Mouse (Mus musculus) hindbrain, embryonic 10.5 days (tissue): ENCODE measurements around the gene BC004004. TPM values are rescaled to one million over a fixed set of nuclear protein-coding genes. Genes with fewer than 3 reads are reported as not detected.
"Not testable (repeated sequence)": the region's sequence is repeated elsewhere in the genome, so short reads cannot be mapped to it uniquely, and the experiment has no call there.

Experiments used
- DNase-seq: peaks from one replicate; pipeline ENCODE4 v3.0.0-alpha.2; 2017; ENCODE audit warnings: low spot score
- H3K27ac ChIP-seq: fragments of 300-500 bp; sonication (generic); 2 replicates; pipeline ENCODE4 v1.5.1; 2016; ENCODE audit warnings: mild to moderate bottlenecking, moderate library complexity
- H3K27me3 ChIP-seq: fragments of 300-500 bp; sonication (generic); 2 replicates; pipeline ENCODE4 v1.6.1; 2016; ENCODE audit warnings: mild to moderate bottlenecking; ENCODE audit not compliant: poor library complexity, insufficient read depth, severe bottlenecking
- H3K36me3 ChIP-seq: fragments of 300-500 bp; sonication (generic); 2 replicates; pipeline ENCODE4 v1.6.1; 2016; ENCODE audit warnings: mild to moderate bottlenecking, moderate library complexity
- H3K4me1 ChIP-seq: fragments of 300-500 bp; sonication (generic); replicated peaks from 2 replicates; pipeline ENCODE4 v1.6.1; 2016; ENCODE audit warnings: mild to moderate bottlenecking
- H3K4me3 ChIP-seq: fragments of 300-500 bp; sonication (generic); 2 replicates; pipeline ENCODE4 v1.5.1; 2016; ENCODE audit warnings: mild to moderate bottlenecking, moderate library complexity
- H3K9me3 ChIP-seq: fragments of 300-500 bp; sonication (generic); 2 replicates; pipeline ENCODE4 v1.6.1; 2016; ENCODE audit warnings: mild to moderate bottlenecking, moderate library complexity
- WGBS: fragments of 180-500 bp; shearing (Covaris S2); methylation state at CpG from one replicate; pipeline ENCODE4 v1.1.7; 2016; 5-methylcytosine and 5-hydroxymethylcytosine counted together
- polyA plus RNA-seq: library from polyadenylated mRNA; unstranded; fragments of >200 nt; fragmentation: Nextera tagmentation; extraction: Ambion mirVana; gene quantifications from 2 replicates; pipeline ENCODE4 v1.2.1, GENCODE M21; 2016

Gene BC004004
- polyA plus RNA-seq, result 58.7 and 68.6 TPM in 2 replicates

DNA sequence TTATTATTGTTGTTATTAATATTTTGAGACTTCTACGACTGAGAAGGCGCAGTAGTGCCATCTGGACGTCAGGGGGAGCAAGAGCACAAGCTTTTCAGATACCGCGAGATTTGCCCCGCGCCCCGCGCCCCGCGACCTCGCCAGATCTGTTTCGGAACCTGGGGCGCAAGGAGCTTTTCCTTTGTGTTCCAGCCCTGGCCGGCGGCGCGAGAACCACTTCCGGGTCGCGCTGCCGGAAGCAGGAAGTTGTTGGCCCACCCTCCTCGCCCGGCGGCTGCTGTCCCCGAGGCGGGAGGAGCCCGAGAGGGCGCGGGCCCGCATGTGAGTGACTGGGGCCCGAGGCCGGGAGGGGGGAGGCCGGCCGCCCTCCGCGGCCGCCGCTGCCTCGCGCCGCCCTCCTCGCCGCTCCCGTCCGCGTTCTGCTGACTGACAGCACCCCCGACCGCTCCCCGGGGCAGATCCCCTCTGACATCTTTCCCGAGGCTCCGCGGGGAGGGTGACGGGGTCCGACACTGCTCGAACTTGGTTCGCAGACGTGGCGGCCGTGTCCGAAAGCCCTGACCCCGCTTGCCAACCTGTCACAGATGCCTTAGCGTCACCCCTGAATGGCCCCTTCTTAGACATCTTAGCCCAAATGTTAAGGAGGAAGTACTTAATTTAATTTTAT, at the start of gene BC004004:
Gene BC004004 (plus strand): TSS at position 107 of the 667 bp plus-strand sequence.
- H3K27ac ChIP-seq, result peak within 1 kb of the TSS; percentile 96
- no peaks in the 10 kb centered on the region for H3K9me3 ChIP-seq
- no peaks in the 10 kb centered on the region for H3K36me3 ChIP-seq
- peak within 1 kb of the TSS; percentile 83 for H3K4me3 ChIP-seq
- peaks cover 23% of the 10 kb centered on the region for H3K4me1 ChIP-seq
- under 1% methylated on average over 63 of the region's 63 CpGs for WGBS
- peak; percentile 97 for DNase-seq
- no peaks in the 10 kb centered on the region for H3K27me3 ChIP-seq

DNA sequence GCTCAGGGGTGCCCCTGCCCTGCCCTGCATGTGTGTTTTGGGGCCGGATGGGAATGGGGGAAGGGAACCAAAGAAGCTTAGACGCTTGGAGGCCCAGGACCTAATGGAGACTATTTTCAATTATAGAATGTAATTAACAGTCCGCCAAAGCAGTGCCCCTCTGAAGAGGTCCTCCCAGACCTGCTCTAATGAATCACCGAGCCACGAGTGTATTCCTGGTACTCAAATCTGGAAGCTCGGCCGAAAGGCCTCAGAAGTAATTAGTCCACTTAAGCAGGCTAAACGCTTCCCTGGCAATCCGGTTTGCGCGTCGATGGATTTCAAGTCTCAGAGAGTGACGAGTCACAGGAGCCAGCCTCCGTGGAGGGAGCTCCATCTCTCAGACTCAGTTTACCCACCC, 48.0 kb upstream of the BC004004 start:
- Histone ChIP-seq H3K27me3 (peaks cover 11% of the 10 kb centered on the region; the same call in 1 of the 2 replicates), H3K27ac (0 out of 2 replicates have a peak overlapping the region, but pooled peaks have one; percentile 20), H3K4me1 (peaks cover 32% of the 10 kb centered on the region), H3K9me3 (no peaks in the 10 kb centered on the region), H3K36me3 (no peaks in the 10 kb centered on the region), H3K4me3 (no peak overlapping the region)
- 83% methylated on average over 14 of the region's 14 CpGs for WGBS
- DNase-seq, result no peak

DNA sequence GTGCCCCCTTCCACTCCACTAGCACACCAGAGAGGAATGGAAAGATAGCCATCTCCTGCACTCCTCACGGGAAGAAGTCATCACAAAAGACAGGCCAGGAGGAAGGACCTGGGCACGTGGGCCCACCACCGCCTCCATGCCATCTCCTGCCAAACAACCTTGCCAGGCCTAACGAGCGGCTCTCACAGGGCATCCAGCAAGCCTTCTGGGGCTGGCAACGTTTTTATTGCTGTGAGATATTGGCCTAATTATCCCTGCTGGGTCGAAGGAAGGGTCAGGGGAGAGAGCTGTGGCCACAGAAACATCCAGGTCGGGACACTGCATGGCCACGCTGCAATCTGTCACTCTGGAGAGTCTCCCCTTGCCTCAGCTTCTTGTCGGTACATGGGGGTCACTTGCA, 37.5 kb upstream of the BC004004 start:
- WGBS, result 89% methylated on average over 10 of the region's 10 CpGs
- Histone ChIP-seq H3K4me1 (peaks cover 18% of the 10 kb centered on the region; the same call in 1 of the 2 replicates), H3K27ac (no peak overlapping the region), H3K27me3 (peaks cover 13% of the 10 kb centered on the region), H3K36me3 (no peaks in the 10 kb centered on the region), H3K4me3 (no peak overlapping the region), H3K9me3 (no peaks in the 10 kb centered on the region)
- no peak for DNase-seq

DNA sequence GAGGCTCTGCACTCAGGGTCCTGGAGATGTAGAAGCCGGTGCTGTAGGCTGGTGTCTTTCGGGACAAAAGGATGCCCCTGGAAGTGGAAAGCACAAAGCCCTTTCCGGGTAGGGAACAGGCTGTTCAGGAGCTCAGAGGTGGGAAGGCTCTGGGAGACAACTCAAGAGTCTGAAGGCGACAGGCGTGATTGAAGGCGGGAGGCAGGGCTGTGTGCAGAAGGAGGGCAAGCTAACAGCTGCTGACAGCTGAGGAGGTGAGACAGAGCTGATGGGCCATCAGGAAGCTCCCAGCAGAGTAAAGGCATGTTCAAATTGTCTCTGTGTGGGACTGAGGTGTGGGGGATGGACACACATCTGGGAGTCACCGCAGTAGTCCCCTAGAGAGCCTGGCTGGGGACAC, 32.5 kb upstream of the BC004004 start:
- DNase-seq, result no peak
- peaks cover 60% of the 10 kb centered on the region for H3K27me3 ChIP-seq
- H3K4me3 ChIP-seq, result no peak overlapping the region
- no peaks in the 10 kb centered on the region for H3K9me3 ChIP-seq
- 62% methylated on average over 7 of the region's 7 CpGs for WGBS
- H3K36me3 ChIP-seq, result no peaks in the 10 kb centered on the region
- peaks cover 42% of the 10 kb centered on the region for H3K4me1 ChIP-seq
- no peak overlapping the region for H3K27ac ChIP-seq

DNA sequence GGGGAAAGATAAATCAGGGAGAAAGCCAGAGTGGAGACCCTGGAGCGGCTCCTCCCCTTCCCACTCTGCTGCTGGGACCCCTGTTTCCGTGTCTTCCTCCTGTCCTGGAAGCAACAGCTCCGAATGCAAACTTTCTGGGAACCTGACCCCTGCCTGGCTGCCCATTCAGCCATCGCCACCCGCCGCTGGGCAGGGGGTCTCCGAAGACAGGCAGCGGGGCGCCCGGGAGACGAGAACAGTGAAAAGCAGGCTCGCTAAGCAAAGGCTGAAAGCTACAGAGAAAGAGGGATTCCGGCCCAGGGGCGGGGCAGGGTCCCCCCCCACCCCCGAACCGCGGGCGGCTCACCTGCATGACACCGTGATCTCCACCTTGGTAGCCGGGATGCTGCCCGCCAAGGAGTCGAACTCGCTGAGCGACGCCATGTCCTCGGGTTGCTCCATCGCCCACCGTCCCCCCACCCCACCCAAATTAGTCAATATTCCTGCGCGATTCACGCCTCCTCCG, 31.3 kb upstream of the BC004004 start:
- WGBS, result under 1% methylated on average over 32 of the region's 32 CpGs
- no peaks in the 10 kb centered on the region for H3K9me3 ChIP-seq
- H3K27me3 ChIP-seq, result peaks cover 67% of the 10 kb centered on the region
- peak; percentile 38 for DNase-seq
- H3K36me3 ChIP-seq, result no peaks in the 10 kb centered on the region
- H3K4me1 ChIP-seq, result peaks cover 46% of the 10 kb centered on the region
- peak overlapping the region; percentile 82 for H3K27ac ChIP-seq
- peak overlapping the region; percentile 70 for H3K4me3 ChIP-seq

DNA sequence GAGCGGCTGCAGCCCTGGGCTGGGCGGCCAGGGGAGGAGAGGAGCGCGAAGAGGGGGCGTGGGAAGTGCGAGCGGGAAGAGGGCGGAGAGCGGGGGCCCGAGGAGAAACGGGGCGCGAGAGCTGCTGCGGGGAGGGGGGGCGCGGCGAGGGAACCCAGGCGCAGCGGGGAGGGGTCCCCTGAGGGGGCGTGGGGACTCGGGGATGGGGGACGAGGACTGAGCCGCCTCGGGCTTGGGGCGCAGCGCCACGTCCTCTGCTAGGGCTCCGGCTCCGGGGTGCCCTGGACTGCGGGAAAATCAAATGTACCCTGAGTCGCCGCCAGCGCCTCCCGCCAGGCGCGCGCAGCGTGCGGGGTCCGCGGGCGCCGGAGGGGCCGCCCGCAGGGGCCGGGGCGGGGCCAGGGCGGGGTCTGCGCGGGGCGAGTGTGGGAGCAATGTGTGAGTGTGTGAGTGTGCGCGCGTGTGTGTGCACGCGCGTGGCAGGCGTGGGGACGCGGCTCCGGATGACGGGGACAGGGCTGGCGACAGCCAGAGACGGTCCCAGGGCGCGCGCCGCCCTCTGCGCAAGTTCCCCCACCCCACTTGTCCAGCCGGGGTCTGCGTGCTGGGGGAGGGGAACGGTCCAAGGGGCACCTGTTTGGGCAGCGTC, 30.7 kb upstream of the BC004004 start, which contains the start of gene Cpne5:
Gene Cpne5 (minus strand): TSS at position 396 of the 649 bp plus-strand sequence.
- under 1% methylated on average over 72 of the region's 73 CpGs for WGBS
- peak; percentile 36 for DNase-seq
- peak within 1 kb of the TSS; percentile 82 for H3K27ac ChIP-seq
- H3K9me3 ChIP-seq, result no peaks in the 10 kb centered on the region
- peaks cover 72% of the 10 kb centered on the region for H3K27me3 ChIP-seq
- H3K4me3 ChIP-seq, result peak within 1 kb of the TSS; percentile 70
- H3K36me3 ChIP-seq, result no peaks in the 10 kb centered on the region
- H3K4me1 ChIP-seq, result peaks cover 45% of the 10 kb centered on the region

DNA sequence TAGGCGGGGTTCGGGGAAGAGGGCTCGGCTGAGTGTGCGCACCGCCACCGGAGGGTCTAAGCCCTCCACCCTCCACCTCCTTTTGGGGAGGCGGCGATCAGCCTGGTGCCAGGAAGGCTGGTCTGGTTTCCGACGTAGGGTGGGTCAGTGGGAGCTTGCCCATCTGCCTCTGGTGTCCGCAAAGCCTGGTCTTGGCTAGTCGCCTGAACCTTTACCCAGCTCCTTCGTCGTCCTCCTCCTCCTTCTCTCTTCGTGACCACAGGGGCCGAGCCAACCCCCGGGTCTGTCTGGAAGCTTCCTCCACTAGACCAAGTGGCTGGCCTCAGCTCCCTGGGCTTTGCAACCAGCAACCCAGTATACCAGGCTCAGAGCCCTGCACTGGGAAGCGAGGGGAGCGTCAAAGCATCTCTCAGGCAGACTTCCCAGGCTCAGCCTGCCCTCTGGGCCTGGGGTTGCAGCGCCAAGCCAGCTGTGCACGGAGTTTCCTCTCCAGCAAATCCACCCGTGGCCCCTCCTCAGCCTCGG, 30.1 kb upstream of the BC004004 start:
- WGBS, result 4% methylated on average over 23 of the region's 23 CpGs

DNA sequence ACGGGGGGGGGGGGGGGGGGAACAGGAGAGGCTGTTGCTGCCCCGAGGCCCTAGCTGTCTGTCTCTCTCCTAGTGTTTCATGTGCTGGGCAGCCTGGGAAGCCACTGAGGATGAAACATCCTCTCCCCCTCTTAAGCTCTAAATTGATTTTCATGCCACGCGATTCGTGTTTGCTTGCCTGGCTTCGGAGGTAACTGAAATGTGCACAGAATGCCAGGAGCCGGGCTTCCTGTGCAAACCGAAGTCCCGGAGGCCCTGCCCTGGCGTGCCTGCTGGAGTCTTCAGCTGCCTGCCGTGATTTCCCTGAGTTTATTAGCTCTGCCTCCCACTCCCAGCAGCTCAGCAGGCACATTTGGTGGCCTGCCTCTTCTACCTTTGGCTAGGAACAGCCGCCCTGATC, 23.7 kb upstream of the BC004004 start:
- WGBS, result 38% methylated on average over 12 of the region's 12 CpGs
- H3K27ac ChIP-seq, result peak overlapping the region; percentile 56
- peaks cover 43% of the 10 kb centered on the region for H3K4me1 ChIP-seq
- no peak overlapping the region for H3K4me3 ChIP-seq
- no peak for DNase-seq
- peaks cover 19% of the 10 kb centered on the region for H3K36me3 ChIP-seq
- no peaks in the 10 kb centered on the region for H3K9me3 ChIP-seq
- peaks cover 27% of the 10 kb centered on the region for H3K27me3 ChIP-seq

More for the DNA sequence above, 30.1 kb upstream of the BC004004 start:
- peaks cover 47% of the 10 kb centered on the region for H3K4me1 ChIP-seq
- peaks cover 77% of the 10 kb centered on the region for H3K27me3 ChIP-seq
- peak; percentile 27 for DNase-seq
- no peaks in the 10 kb centered on the region for H3K9me3 ChIP-seq
- H3K4me3 ChIP-seq, result peak overlapping the region; percentile 70
- H3K36me3 ChIP-seq, result no peaks in the 10 kb centered on the region
- H3K27ac ChIP-seq, result peak overlapping the region; percentile 82

DNA sequence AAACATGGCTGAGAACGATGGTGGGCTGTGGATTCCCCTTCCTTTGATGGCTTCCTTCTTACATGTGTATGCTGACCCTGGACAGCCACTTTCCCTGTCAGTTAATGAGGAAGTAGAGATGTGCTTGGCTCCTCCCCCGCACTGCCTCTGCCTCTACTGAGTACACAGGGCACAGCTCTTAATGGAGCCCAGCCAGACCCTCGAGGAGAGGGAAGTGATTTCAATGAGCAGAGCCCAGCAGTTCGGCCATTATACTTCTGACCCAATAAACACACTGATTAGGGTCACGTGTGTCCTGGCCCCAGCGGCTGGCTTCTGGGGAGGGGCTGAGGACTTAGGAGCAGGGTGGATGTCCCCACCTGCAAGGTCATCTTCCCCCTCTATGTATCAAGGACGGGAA, 22.9 kb upstream of the BC004004 start:
- peak overlapping the region; percentile 56; the same call in 1 of the 2 replicates for H3K27ac ChIP-seq
- 67% methylated on average over 7 of the region's 7 CpGs for WGBS
- peaks cover 18% of the 10 kb centered on the region for H3K27me3 ChIP-seq
- no peak for DNase-seq
- peaks cover 27% of the 10 kb centered on the region for H3K36me3 ChIP-seq
- H3K4me1 ChIP-seq, result peaks cover 43% of the 10 kb centered on the region
- no peaks in the 10 kb centered on the region for H3K9me3 ChIP-seq
- H3K4me3 ChIP-seq, result no peak overlapping the region

DNA sequence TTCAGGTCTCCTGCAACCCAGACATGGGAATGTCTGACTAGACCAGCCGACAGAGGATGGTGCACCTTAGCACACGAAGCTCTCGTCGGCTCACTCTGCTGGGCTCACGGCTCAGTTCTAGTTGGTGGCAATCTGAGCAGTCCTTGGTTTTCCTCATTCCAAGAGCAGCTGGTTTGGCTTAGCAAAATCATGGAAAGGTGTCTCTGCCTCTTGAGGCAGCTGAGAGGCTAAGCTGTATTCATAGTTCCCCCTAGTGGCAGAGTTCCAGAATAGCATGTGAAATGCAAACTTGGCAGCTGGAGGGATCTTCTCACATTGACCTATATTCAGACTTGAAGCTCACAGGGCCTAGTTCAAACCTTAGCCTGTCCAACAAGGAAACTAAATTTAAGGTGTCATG, 22.0 kb upstream of the BC004004 start:
- peak; percentile 65 for DNase-seq
- 33% methylated on average over 5 of the region's 5 CpGs for WGBS
- peaks cover 15% of the 10 kb centered on the region for H3K27me3 ChIP-seq
- H3K9me3 ChIP-seq, result no peaks in the 10 kb centered on the region
- H3K4me1 ChIP-seq, result peaks cover 39% of the 10 kb centered on the region
- peaks cover 36% of the 10 kb centered on the region for H3K36me3 ChIP-seq
- no peak overlapping the region for H3K4me3 ChIP-seq
- H3K27ac ChIP-seq, result peak overlapping the region; percentile 40; the same call in 1 of the 2 replicates

DNA sequence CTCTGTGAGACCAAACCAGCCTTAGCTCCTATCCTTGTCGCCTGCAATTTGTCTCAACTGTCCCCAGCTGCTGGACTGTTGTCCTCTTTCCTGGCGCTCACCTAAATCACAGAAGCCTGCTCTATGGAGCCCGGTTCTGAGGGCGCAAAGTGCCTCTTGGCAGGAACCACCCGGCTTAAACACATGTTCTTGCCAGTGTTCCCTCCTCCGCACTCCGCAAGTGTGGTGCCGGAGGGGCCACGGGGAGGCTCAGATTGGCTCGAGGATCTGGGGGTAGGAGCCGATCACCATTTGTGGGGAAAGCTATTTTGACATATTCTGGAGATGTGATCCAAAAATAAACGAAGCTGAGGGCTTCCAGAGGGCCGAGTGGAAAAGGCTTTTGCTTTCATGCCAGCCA, 20.7 kb upstream of the BC004004 start:
- WGBS, result 85% methylated on average over 13 of the region's 13 CpGs
- no peak for DNase-seq

DNA sequence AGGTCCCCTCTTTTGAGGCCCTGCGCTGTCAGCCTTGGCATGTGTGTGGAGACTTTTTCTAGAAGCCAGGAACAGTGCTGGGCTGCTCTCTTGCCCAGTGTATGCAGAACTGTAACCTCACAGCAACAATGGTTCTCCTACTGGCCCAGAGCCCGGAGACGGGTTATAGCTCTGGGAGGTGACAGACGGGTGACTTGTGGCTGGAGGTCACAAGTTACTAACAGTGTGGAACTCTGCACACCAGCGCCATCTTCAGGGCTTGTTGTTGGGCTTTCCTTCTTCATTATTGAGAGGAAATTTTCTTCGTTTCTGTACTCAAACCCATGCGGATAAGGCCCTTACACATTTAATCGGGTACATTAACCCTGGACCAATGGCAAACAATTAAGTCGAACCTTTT, 19.1 kb upstream of the BC004004 start:
- 67% methylated on average over 9 of the region's 9 CpGs for WGBS
- no peak overlapping the region for H3K27ac ChIP-seq
- H3K4me1 ChIP-seq, result peaks cover 20% of the 10 kb centered on the region
- peaks cover 65% of the 10 kb centered on the region for H3K36me3 ChIP-seq
- H3K4me3 ChIP-seq, result no peak overlapping the region
- DNase-seq, result no peak
- no peaks in the 10 kb centered on the region for H3K27me3 ChIP-seq
- H3K9me3 ChIP-seq, result no peaks in the 10 kb centered on the region

More for the DNA sequence above, 20.7 kb upstream of the BC004004 start:
- Histone ChIP-seq H3K36me3 (peaks cover 49% of the 10 kb centered on the region), H3K4me3 (no peak overlapping the region), H3K9me3 (no peaks in the 10 kb centered on the region), H3K27ac (no peak overlapping the region), H3K27me3 (0 out of 2 replicates have a peak, but pooled peaks cover 6% of the 10 kb centered on the region), H3K4me1 (peaks cover 33% of the 10 kb centered on the region)

DNA sequence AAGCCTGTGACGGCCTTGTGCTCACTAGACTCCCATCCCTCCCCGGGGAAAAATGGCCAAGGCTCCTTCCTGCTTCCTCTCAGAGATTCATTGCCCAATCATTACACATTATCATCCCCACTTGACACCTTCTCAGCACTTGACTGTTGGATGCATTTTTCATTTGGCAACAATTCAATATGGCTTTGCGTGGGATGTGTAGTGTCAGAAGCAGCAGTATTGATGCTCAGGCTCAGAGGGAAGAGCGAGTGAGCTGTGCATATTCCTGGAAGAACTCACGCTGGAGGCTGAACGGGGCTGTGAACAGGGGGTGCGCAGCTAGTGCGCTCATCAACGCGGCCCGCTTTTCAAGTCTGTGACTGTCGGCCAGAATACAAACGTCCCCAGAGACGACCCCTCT, 17.6 kb upstream of the BC004004 start:
- H3K27me3 ChIP-seq, H3K27ac ChIP-seq, H3K4me1 ChIP-seq, H3K4me3 ChIP-seq, H3K9me3 ChIP-seq, DNase-seq: not testable (repeated sequence)
- WGBS, result 90% methylated on average over 14 of the region's 14 CpGs
- H3K36me3 ChIP-seq, result peaks cover 80% of the 10 kb centered on the region
